Mouse (Mus musculus): ENCODE measurements around the gene Atp1b1.

DNA sequence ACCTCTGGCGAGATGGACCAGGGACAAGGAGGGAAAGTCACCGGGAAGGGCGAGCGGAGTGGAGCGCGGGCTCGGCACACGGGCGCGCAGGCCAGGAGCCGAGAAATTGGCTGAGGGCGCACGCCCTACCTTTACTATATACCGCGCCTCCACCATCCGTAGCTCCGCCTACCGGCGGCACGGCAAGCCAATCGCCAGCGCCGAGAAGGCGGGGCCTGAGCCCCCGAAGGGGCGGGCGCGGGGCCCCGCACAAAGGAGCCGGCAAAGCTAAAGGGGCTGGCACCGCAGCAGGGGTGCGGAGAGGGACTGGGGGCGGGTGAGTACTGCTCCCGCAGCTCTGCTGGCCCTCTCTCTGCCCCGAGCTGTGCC is at the start of gene Atp1b1:
- TF ChIP-seq CTCF (IDR thresholded peaks at IDR 0.05; ENCODE audit: low read depth) (peak; percentile 23; the same call in 1 of the 2 replicates), EP300 (IDR thresholded peaks at IDR 0.05; ENCODE audit: low read depth) (no peak; the same call in 1 of the 2 replicates)
